Mouse (Mus musculus) layer of hippocampus, adult 2 months (tissue): ENCODE results near the gene Nhsl1. TPM values are rescaled to one million over a fixed set of nuclear protein-coding genes. Genes with fewer than 3 reads are reported as not detected.
"Not testable (repeated sequence)": the region's sequence is repeated elsewhere in the genome, so short reads cannot be mapped to it uniquely, and the experiment has no call there.

Experiments
- DNase-seq, 2 experiments: peaks; one replicate each; pipeline ENCODE4 v3.0.0; 2022; ENCODE audit warnings: low spot score in 2 of 2
- H3K27ac ChIP-seq: fragments of 200-600 bp; 2 replicates; pipeline ENCODE4 v1.8.1; 2022
- H3K4me3 ChIP-seq: fragments of 200-600 bp; 2 replicates; pipeline ENCODE4 v1.8.1; 2022; ENCODE audit warnings: mild to moderate bottlenecking
- CTCF ChIP-seq: fragments of 200-600 bp; conservative IDR thresholded peaks from 2 replicates; pipeline ENCODE4 v1.8.1; 2022; ENCODE audit warnings: antibody characterized with exemption, mild to moderate bottlenecking, moderate library complexity
- total RNA-seq, 2 experiments: library from RNA; stranded (reverse); gene quantifications; 2 replicates each; pipeline ENCODE4 v1.2.3; 2021

The Nhsl1 gene
- total RNA-seq, 2 experiments from 2014 or later = 47.5 to 51.6 TPM

- no peak for DNase-seq
- Histone ChIP-seq H3K27ac (peak overlapping the region; percentile 53; the same call in 1 of the 2 replicates), H3K4me3 (no peak overlapping the region)
- no peak for TF ChIP-seq CTCF
Measured at GRCm38 (mm10) chr10:18445603-18446358, 127.0 kb downstream of the Nhsl1 start.

- DNase-seq = no peak
- Histone ChIP-seq H3K4me3 (no peak overlapping the region), H3K27ac (peak overlapping the region; percentile 53; the same call in 1 of the 2 replicates)
- TF ChIP-seq CTCF = no peak
Measured at GRCm38 (mm10) chr10:18446359-18446820, 127.6 kb downstream of the Nhsl1 start.

GRCm38 (mm10) chr10:18447299-18447698 lies 128.5 kb downstream of the Nhsl1 start:
- no peak for DNase-seq
- TF ChIP-seq CTCF = no peak
- 0 out of 2 replicates have a peak overlapping the region, but pooled peaks have one; percentile 28 for H3K27ac ChIP-seq
- H3K4me3 ChIP-seq = no peak overlapping the region

- not testable (repeated sequence) for H3K27ac ChIP-seq, H3K4me3 ChIP-seq, DNase-seq
Measured at GRCm38 (mm10) chr10:18448896-18449295, 130.1 kb downstream of the Nhsl1 start.

GRCm38 (mm10) chr10:18453380-18453779 lies 134.6 kb downstream of the Nhsl1 start:
- Histone ChIP-seq H3K27ac (peak overlapping the region; percentile 55; the same call in 1 of the 2 replicates), H3K4me3 (no peak overlapping the region)
- peak; percentile 86 to 89 for DNase-seq
- TF ChIP-seq CTCF = peak; percentile 97

GRCm38 (mm10) chr10:18454161-18454560 lies 135.4 kb downstream of the Nhsl1 start:
- TF ChIP-seq CTCF = no peak
- Histone ChIP-seq H3K27ac (no peak overlapping the region), H3K4me3 (no peak overlapping the region)
- no peak for DNase-seq

GRCm38 (mm10) chr10:18455301-18455920 lies 136.6 kb downstream of the Nhsl1 start:
- no peak overlapping the region for H3K4me3 ChIP-seq
- TF ChIP-seq CTCF = no peak
- H3K27ac ChIP-seq = no peak overlapping the region
- DNase-seq = no peak

GRCm38 (mm10) chr10:18457808-18458475 lies 139.2 kb downstream of the Nhsl1 start:
- H3K4me3 ChIP-seq = no peak overlapping the region
- H3K27ac ChIP-seq = peak overlapping the region; percentile 14; the same call in 1 of the 2 replicates
- DNase-seq = no peak
- TF ChIP-seq CTCF = no peak

- DNase-seq = no peak
- no peak overlapping the region for H3K4me3 ChIP-seq
- H3K27ac ChIP-seq = no peak overlapping the region
- TF ChIP-seq CTCF = peak; percentile 49; the same call in 1 of the 2 replicates
Measured at GRCm38 (mm10) chr10:18461336-18461735, 142.6 kb downstream of the Nhsl1 start.

- Histone ChIP-seq H3K4me3 (peak overlapping the region; percentile 28), H3K27ac (peak overlapping the region; percentile 75)
- TF ChIP-seq CTCF = no peak
- no peak for DNase-seq
Measured at GRCm38 (mm10) chr10:18463071-18463841, 144.5 kb downstream of the Nhsl1 start.

- DNase-seq = no peak
- H3K27ac ChIP-seq = no peak overlapping the region
- no peak for TF ChIP-seq CTCF
- H3K4me3 ChIP-seq = no peak overlapping the region
Measured at GRCm38 (mm10) chr10:18468396-18468795, 149.6 kb downstream of the Nhsl1 start.

GRCm38 (mm10) chr10:18469279-18470135 lies 150.7 kb downstream of the Nhsl1 start:
- TF ChIP-seq CTCF = no peak
- Histone ChIP-seq H3K27ac (no peak overlapping the region), H3K4me3 (peak overlapping the region; percentile 41)
- no peak for DNase-seq
